ENCODE assay signal across 16 mouse cellular contexts in the genomic region with DNA sequence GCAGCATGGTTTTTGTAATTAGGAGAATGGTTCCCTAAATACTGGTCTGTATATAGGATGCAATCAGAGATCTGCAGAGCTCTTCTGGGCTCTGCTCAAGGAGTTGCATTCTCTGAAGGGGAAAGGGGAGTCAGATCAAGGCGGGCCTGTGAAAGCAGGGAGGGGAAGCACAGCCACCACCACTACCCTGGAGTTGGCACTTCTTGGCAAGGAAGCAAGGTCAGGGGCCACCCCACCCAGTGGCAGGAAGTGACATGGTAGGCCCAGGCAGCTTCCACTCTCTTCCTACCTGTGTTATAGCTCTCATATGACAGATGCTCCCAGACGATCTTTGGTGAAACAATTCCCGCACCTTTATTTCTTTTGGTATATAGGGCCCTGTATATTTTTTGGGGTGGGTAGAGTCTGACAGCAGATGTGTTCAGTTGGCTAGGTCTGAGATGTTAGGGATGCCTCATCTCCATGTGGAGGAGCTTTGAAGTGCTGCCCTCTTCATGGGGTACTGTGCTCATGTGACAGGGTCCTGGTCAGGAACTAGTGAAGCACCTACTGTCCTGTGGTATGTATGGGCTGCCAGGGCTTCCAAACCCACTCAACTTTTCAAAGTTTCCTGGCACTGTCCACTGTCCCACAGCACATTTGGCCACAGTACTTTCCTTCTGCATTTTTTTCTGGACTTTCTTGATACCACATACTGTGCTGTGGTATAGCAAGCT.
DNase-seq lines count a peak whose midpoint lies in the region; ATAC-seq lines count a peak whose summit lies in the region.
"Had no signal": no experiment of that assay in that cellular context is flagged by ENCODE, and none has a peak within 500 bp of the region (broad histone marks: within the 10 kb centered on the region; RNA-seq: fewer than 3 reads in every experiment).

No protein-coding gene starts in this region.

- no peaks in the 10 kb centered on the region for H3K36me3 ChIP-seq in forebrain, embryonic 13.5 days (ENCODE audit: poor library complexity, severe bottlenecking)
- H3K36me3 ChIP-seq in forebrain, embryonic 12.5 days (replicated peaks) = no peaks in the 10 kb centered on the region
- no peaks in the 10 kb centered on the region for H3K36me3 ChIP-seq in liver, embryonic 11.5 days (ENCODE audit: control insufficient read depth, insufficient read depth, low read length)
- no peaks in the 10 kb centered on the region for H3K36me3 ChIP-seq in limb, embryonic 15.5 days
- H3K36me3 ChIP-seq: intestine, embryonic 15.5 days; stomach, embryonic 15.5 days had no signal

- H3K4me2 ChIP-seq in forebrain, embryonic 13.5 days = no peak overlapping the region
- H3K4me2 ChIP-seq in forebrain, embryonic 12.5 days = no peak overlapping the region
- no peak overlapping the region for H3K4me2 ChIP-seq in liver, embryonic 11.5 days
- H3K4me2 ChIP-seq in limb, embryonic 15.5 days = no peak overlapping the region
- H3K4me2 ChIP-seq: heart, embryonic 11.5 days; intestine, embryonic 15.5 days; lung, embryonic 14.5 days; stomach, embryonic 15.5 days had no signal

- no peak overlapping the region for H3K9ac ChIP-seq in forebrain, embryonic 13.5 days
- H3K9ac ChIP-seq in forebrain, embryonic 12.5 days = no peak overlapping the region
- H3K9ac ChIP-seq in liver, embryonic 11.5 days (ENCODE audit: low read depth, low read length) = no peak overlapping the region
- H3K9ac ChIP-seq in limb, embryonic 15.5 days = no peak overlapping the region
- H3K9ac ChIP-seq: intestine, embryonic 15.5 days; lung, embryonic 14.5 days; stomach, embryonic 15.5 days had no signal

- H3K27me3 ChIP-seq in forebrain, embryonic 13.5 days = no peaks in the 10 kb centered on the region
- H3K27me3 ChIP-seq in forebrain, embryonic 12.5 days = no peaks in the 10 kb centered on the region
- no peaks in the 10 kb centered on the region for H3K27me3 ChIP-seq in liver, embryonic 11.5 days (replicated peaks; ENCODE audit: control insufficient read depth, insufficient read depth, low read length)
- no peaks in the 10 kb centered on the region for H3K27me3 ChIP-seq in limb, embryonic 15.5 days
- H3K27me3 ChIP-seq: intestine, embryonic 15.5 days; stomach, embryonic 15.5 days had no signal

- 0 out of 2 replicates have a peak, but pooled peaks have one; percentile 36 for ATAC-seq in forebrain, embryonic 13.5 days
- ATAC-seq in forebrain, embryonic 12.5 days (ENCODE audit: low FRiP score) = no peak
- ATAC-seq in liver, embryonic 11.5 days (replicated peaks; ENCODE audit: low FRiP score) = peak; percentile 20; the same call in 1 of the 2 replicates
- ATAC-seq in common myeloid progenitor, adult 5-6 weeks (replicated peaks; ENCODE audit: low read depth, poor library complexity, severe bottlenecking) = 0 out of 2 replicates have a peak, but pooled peaks have one; percentile 47
- 0 out of 2 replicates have a peak, but pooled peaks have one; percentile 10 for ATAC-seq in limb, embryonic 15.5 days (ENCODE audit: insufficient number of reproducible peaks, low FRiP score, low TSS enrichment, low read depth)
- ATAC-seq: intestine, embryonic 15.5 days had no signal

- DNase-seq in liver, embryonic 11.5 days (ENCODE audit: low spot score) = no peak
- DNase-seq in liver = no peak
- DNase-seq in ovary, postnatal 14 days (ENCODE audit: low spot score) = no peak
- DNase-seq in layer of hippocampus, adult 8-10 months (ENCODE audit: low spot score in 2 of 2) = no peak
- DNase-seq: cerebellum, adult 11-12 months; embryo, embryonic 11 days; left cerebral cortex, postnatal 4 days; lung, embryonic 14.5 days; right cerebral cortex, postnatal 4 days had no signal

- no peak overlapping the region for H3K4me3 ChIP-seq in forebrain, embryonic 13.5 days
- H3K4me3 ChIP-seq in forebrain, embryonic 12.5 days (replicated peaks) = no peak overlapping the region
- no peak overlapping the region for H3K4me3 ChIP-seq in liver, embryonic 11.5 days (ENCODE audit: low read depth, low read length)
- H3K4me3 ChIP-seq in limb, embryonic 15.5 days = no peak overlapping the region
- H3K4me3 ChIP-seq: intestine, embryonic 15.5 days; stomach, embryonic 15.5 days had no signal

- no peak overlapping the region for H3K27ac ChIP-seq in forebrain, embryonic 13.5 days
- H3K27ac ChIP-seq in forebrain, embryonic 12.5 days = no peak overlapping the region
- H3K27ac ChIP-seq in liver, embryonic 11.5 days (ENCODE audit: low read depth, low read length) = no peak overlapping the region
- H3K27ac ChIP-seq in limb, embryonic 15.5 days = no peak overlapping the region
- H3K27ac ChIP-seq: intestine, embryonic 15.5 days; stomach, embryonic 15.5 days had no signal

- peaks cover 14% of the 10 kb centered on the region for H3K4me1 ChIP-seq in forebrain, embryonic 13.5 days
- H3K4me1 ChIP-seq in forebrain, embryonic 12.5 days = peaks cover 5% of the 10 kb centered on the region; the same call in 1 of the 2 replicates
- no peaks in the 10 kb centered on the region for H3K4me1 ChIP-seq in liver, embryonic 11.5 days (replicated peaks; ENCODE audit: control insufficient read depth, insufficient read depth, low read length)
- H3K4me1 ChIP-seq in limb, embryonic 15.5 days = no peaks in the 10 kb centered on the region; the same call in 1 of the 2 replicates
- H3K4me1 ChIP-seq: intestine, embryonic 15.5 days; stomach, embryonic 15.5 days had no signal

- 75% methylated on average over 3 of the region's 3 CpGs for WGBS in forebrain, embryonic 13.5 days
- WGBS in forebrain, embryonic 12.5 days = 88% methylated on average over 3 of the region's 3 CpGs
- 81% methylated on average over 3 of the region's 3 CpGs for WGBS in liver, embryonic 11.5 days
- 76% methylated on average over 3 of the region's 3 CpGs for WGBS in limb, embryonic 15.5 days

- H3K9me3 ChIP-seq in forebrain, embryonic 13.5 days (replicated peaks) = no peaks in the 10 kb centered on the region
- no peaks in the 10 kb centered on the region for H3K9me3 ChIP-seq in forebrain, embryonic 12.5 days
- H3K9me3 ChIP-seq in liver, embryonic 11.5 days (ENCODE audit: control insufficient read depth, low read length) = no peaks in the 10 kb centered on the region
- H3K9me3 ChIP-seq in limb, embryonic 15.5 days = no peaks in the 10 kb centered on the region
- H3K9me3 ChIP-seq: intestine, embryonic 15.5 days; stomach, embryonic 15.5 days had no signal
